Mouse (Mus musculus): ENCODE measurements around the gene Rel. TPM values are rescaled to one million over a fixed set of nuclear protein-coding genes. Genes with fewer than 3 reads are reported as not detected.
A peak's percentile ranks its signal among the peaks of the same experiment; 100 is the strongest.
"Not testable (repeated sequence)": the region's sequence is repeated elsewhere in the genome, so short reads cannot be mapped to it uniquely, and the experiment has no call there.

The Rel gene
- polyA plus RNA-seq (2012; rRNA removed), result 1.3 and 1.5 TPM in 2 replicates

DNA sequence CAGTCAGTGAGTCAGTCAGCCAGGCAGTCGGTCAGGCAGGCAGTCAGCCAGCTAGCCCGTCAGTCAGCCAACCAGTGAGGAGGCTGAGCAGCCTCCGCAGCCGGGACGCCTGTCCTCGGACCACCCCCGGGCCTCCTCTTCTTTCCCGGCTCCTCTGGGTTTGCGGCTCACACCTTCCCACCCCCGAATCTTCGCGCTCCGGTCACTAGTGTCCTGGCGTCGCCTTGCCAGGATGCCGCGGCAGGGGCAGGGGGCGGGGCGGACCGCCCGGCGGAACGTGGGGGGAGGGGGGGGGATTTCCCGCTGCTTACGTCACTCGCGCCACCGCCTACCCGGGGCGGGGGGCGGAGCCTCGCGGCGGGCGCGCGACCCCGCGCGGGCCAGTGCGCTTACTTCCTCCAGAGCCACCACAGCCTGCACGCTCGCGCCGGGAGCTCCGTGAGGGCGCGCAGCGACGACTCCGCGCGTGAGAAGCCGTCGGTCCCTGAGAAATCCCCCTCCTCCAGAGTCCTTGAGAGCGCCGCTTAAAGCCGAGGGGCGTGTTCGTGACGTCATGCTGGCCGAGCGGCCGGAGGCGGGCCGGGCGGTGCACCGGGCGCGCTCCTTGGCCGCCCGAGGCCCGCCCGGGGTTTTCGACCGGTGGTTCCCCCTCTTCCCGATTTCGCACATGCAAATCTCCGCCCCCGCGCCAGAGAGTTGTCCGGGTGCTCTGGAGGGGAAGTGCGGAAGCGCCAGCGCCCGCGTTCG is at the start of gene Rel:
TSS of gene Rel (minus strand) at position 211 of the 747 bp plus-strand sequence.
- under 1% methylated on average over 88 of the region's 88 CpGs for WGBS
- peak; percentile 96 to 98 for DNase-seq
- TF ChIP-seq POLR2A (IDR thresholded peaks at IDR 0.05; ENCODE audit: borderline replicate concordance, insufficient read depth, low read length) (peak; percentile 62; the same call in 1 of the 2 replicates), CTCF (IDR thresholded peaks at IDR 0.05; ENCODE audit: borderline replicate concordance, insufficient read depth, low read depth, low read length) (no peak)
- Histone ChIP-seq H3K27me3 (ENCODE audit: control insufficient read depth, insufficient read depth, low read length) (no peaks in the 10 kb centered on the region), H3K4me3 (replicated peaks; ENCODE audit: insufficient read depth, low read depth, low read length) (peak within 1 kb of the TSS; percentile 85), H3K27ac (ENCODE audit: insufficient read depth, low read length) (peak within 1 kb of the TSS; percentile 94), H3K4me1 (ENCODE audit: control insufficient read depth, insufficient read depth, low read length) (peaks cover 3% of the 10 kb centered on the region)

DNA sequence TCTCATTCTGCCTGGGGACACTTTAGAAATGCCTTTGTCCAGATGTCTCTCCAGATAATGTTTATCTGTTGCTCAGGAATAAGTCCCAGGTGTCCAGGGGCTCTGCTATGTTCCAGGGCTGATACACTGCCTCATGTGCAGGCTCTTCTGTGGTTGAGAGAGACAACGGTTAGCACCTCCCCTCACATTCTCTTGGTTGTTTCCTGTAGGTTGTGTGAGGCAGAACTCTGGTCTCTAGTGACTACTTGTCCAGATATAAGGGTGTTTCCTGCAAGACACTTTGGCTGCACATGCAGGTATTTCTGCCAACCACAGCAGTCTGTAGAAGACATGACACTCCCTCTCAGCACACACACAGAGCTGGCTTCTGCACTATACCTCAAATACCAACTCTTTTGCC is 48.0 kb upstream of the Rel start:
- DNase-seq, result no peak
- TF ChIP-seq POLR2A (IDR thresholded peaks at IDR 0.05; ENCODE audit: borderline replicate concordance, insufficient read depth, low read length), result no peak
- no peak for TF ChIP-seq CTCF (IDR thresholded peaks at IDR 0.05; ENCODE audit: borderline replicate concordance, insufficient read depth, low read depth, low read length)
- WGBS, result 88% methylated on average over 1 of the region's 1 CpGs
- H3K4me3 ChIP-seq (replicated peaks; ENCODE audit: insufficient read depth, low read depth, low read length), result no peak overlapping the region
- no peak overlapping the region for H3K27ac ChIP-seq (ENCODE audit: insufficient read depth, low read length)
- no peaks in the 10 kb centered on the region for H3K4me1 ChIP-seq (ENCODE audit: control insufficient read depth, insufficient read depth, low read length)
- H3K27me3 ChIP-seq (ENCODE audit: control insufficient read depth, insufficient read depth, low read length), result no peaks in the 10 kb centered on the region

GRCm38 (mm10) chr11:23810741-23811140 is 40.0 kb upstream of the Rel start:
- TF ChIP-seq CTCF (IDR thresholded peaks at IDR 0.05; ENCODE audit: borderline replicate concordance, insufficient read depth, low read depth, low read length) (no peak), POLR2A (IDR thresholded peaks at IDR 0.05; ENCODE audit: borderline replicate concordance, insufficient read depth, low read length) (no peak)
- DNase-seq, result no peak
- H3K4me1 ChIP-seq (ENCODE audit: control insufficient read depth, insufficient read depth, low read length), result no peaks in the 10 kb centered on the region
- no peak overlapping the region for H3K4me3 ChIP-seq (replicated peaks; ENCODE audit: insufficient read depth, low read depth, low read length)
- no peaks in the 10 kb centered on the region for H3K27me3 ChIP-seq (ENCODE audit: control insufficient read depth, insufficient read depth, low read length)
- 63% methylated on average over 2 of the region's 2 CpGs for WGBS
- H3K27ac ChIP-seq (ENCODE audit: insufficient read depth, low read length), result no peak overlapping the region

DNA sequence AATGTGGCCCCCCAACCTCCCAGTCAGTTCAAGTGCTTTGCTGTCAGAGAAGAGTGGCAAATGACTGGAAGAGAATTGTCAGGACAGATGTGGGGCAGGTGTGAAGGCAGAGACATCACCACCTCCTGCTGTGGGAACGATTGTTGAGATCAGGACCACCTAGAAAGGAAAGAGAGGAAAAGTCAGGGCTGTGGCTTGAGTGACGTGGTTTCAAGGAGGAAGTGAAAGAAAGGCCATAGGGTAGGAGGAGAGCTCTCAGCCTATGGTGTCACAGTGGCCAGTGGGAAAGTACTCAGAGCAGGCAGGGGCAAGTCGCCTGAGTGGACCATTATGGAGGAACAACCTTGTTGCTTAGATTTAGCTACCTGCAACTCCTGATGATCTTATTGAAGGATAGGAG is 34.9 kb upstream of the Rel start:
- Histone ChIP-seq H3K4me3 (replicated peaks; ENCODE audit: insufficient read depth, low read depth, low read length) (no peak overlapping the region), H3K27ac (ENCODE audit: insufficient read depth, low read length) (no peak overlapping the region), H3K4me1 (ENCODE audit: control insufficient read depth, insufficient read depth, low read length) (no peaks in the 10 kb centered on the region), H3K27me3 (ENCODE audit: control insufficient read depth, insufficient read depth, low read length) (no peaks in the 10 kb centered on the region)
- no peak for DNase-seq
- WGBS, result 56% methylated on average over 3 of the region's 3 CpGs
- TF ChIP-seq POLR2A (IDR thresholded peaks at IDR 0.05; ENCODE audit: borderline replicate concordance, insufficient read depth, low read length) (no peak), CTCF (IDR thresholded peaks at IDR 0.05; ENCODE audit: borderline replicate concordance, insufficient read depth, low read depth, low read length) (no peak)

- no peak for DNase-seq
- TF ChIP-seq CTCF (IDR thresholded peaks at IDR 0.05; ENCODE audit: borderline replicate concordance, insufficient read depth, low read depth, low read length), result no peak
- Histone ChIP-seq H3K27me3 (ENCODE audit: control insufficient read depth, insufficient read depth, low read length) (no peaks in the 10 kb centered on the region), H3K27ac (ENCODE audit: insufficient read depth, low read length) (no peak overlapping the region), H3K4me3 (replicated peaks; ENCODE audit: insufficient read depth, low read depth, low read length) (no peak overlapping the region), H3K4me1 (ENCODE audit: control insufficient read depth, insufficient read depth, low read length) (no peaks in the 10 kb centered on the region)
- 72% methylated on average over 7 of the region's 7 CpGs for WGBS
Measured at GRCm38 (mm10) chr11:23803136-23803535, 32.4 kb upstream of the Rel start.

GRCm38 (mm10) chr11:23802256-23802655 is 31.5 kb upstream of the Rel start:
- H3K4me3 ChIP-seq (replicated peaks; ENCODE audit: insufficient read depth, low read depth, low read length), result no peak overlapping the region
- 93% methylated on average over 1 of the region's 1 CpGs for WGBS
- DNase-seq, result no peak
- H3K27me3 ChIP-seq (ENCODE audit: control insufficient read depth, insufficient read depth, low read length), result no peaks in the 10 kb centered on the region
- H3K4me1 ChIP-seq (ENCODE audit: control insufficient read depth, insufficient read depth, low read length), result no peaks in the 10 kb centered on the region
- no peak overlapping the region for H3K27ac ChIP-seq (ENCODE audit: insufficient read depth, low read length)
- TF ChIP-seq CTCF (IDR thresholded peaks at IDR 0.05; ENCODE audit: borderline replicate concordance, insufficient read depth, low read depth, low read length) (no peak), POLR2A (IDR thresholded peaks at IDR 0.05; ENCODE audit: borderline replicate concordance, insufficient read depth, low read length) (no peak)

- Histone ChIP-seq H3K4me1 (ENCODE audit: control insufficient read depth, insufficient read depth, low read length) (no peaks in the 10 kb centered on the region), H3K4me3 (replicated peaks; ENCODE audit: insufficient read depth, low read depth, low read length) (no peak overlapping the region), H3K27ac (ENCODE audit: insufficient read depth, low read length) (no peak overlapping the region), H3K27me3 (ENCODE audit: control insufficient read depth, insufficient read depth, low read length) (no peaks in the 10 kb centered on the region)
- TF ChIP-seq POLR2A (IDR thresholded peaks at IDR 0.05; ENCODE audit: borderline replicate concordance, insufficient read depth, low read length), result no peak
- WGBS, result 81% methylated on average over 7 of the region's 7 CpGs
- DNase-seq, result no peak
Measured at GRCm38 (mm10) chr11:23801851-23802250, 31.1 kb upstream of the Rel start.

GRCm38 (mm10) chr11:23783677-23784076 is 12.9 kb upstream of the Rel start:
- WGBS, result 78% methylated on average over 5 of the region's 5 CpGs
- not testable (repeated sequence) for H3K4me3 ChIP-seq (replicated peaks; ENCODE audit: insufficient read depth, low read depth, low read length); H3K27me3 ChIP-seq (ENCODE audit: control insufficient read depth, insufficient read depth, low read length); H3K4me1 ChIP-seq (ENCODE audit: control insufficient read depth, insufficient read depth, low read length); H3K27ac ChIP-seq (ENCODE audit: insufficient read depth, low read length); DNase-seq

Data from cerebellum, adult 2 months (tissue).